Mouse (Mus musculus) midbrain, embryonic 15.5 days (tissue): ENCODE data around the gene Wdr77. TPM values are rescaled to one million over a fixed set of nuclear protein-coding genes. Genes with fewer than 3 reads are reported as not detected.

Source experiments
- ATAC-seq: fragments of 200-750 bp; cut with Nextera tagmentation; replicated peaks from 2 replicates; pipeline ENCODE4 v1.8.0; 2017; ENCODE audit warnings: moderate TSS enrichment
- H3K27ac ChIP-seq: fragments of 300-500 bp; sonication (generic); 2 replicates; pipeline ENCODE4 v1.5.1; 2015; ENCODE audit warnings: mild to moderate bottlenecking, inconsistent platforms
- H3K27me3 ChIP-seq: fragments of 300-500 bp; sonication (generic); replicated peaks from 2 replicates; pipeline ENCODE4 v1.6.1; 2015; ENCODE audit warnings: inconsistent platforms
- H3K36me3 ChIP-seq: fragments of 300-500 bp; sonication (generic); replicated peaks from 2 replicates; pipeline ENCODE4 v1.6.1; 2015; ENCODE audit warnings: inconsistent platforms
- H3K4me1 ChIP-seq: fragments of 300-500 bp; sonication (generic); 2 replicates; pipeline ENCODE4 v1.6.1; 2015; ENCODE audit warnings: inconsistent platforms
- H3K4me2 ChIP-seq: fragments of 300-500 bp; sonication (generic); 2 replicates; pipeline ENCODE4 v1.6.1; 2015; ENCODE audit warnings: inconsistent platforms, mild to moderate bottlenecking, moderate library complexity
- H3K4me3 ChIP-seq: fragments of 300-500 bp; sonication (generic); 2 replicates; pipeline ENCODE4 v1.5.1; 2015; ENCODE audit warnings: mild to moderate bottlenecking, inconsistent platforms
- H3K9ac ChIP-seq: fragments of 300-500 bp; sonication (generic); 2 replicates; pipeline ENCODE4 v1.6.1; 2015; ENCODE audit warnings: mild to moderate bottlenecking, inconsistent platforms
- H3K9me3 ChIP-seq: fragments of 300-500 bp; sonication (generic); 2 replicates; pipeline ENCODE4 v1.6.1; 2016; ENCODE audit warnings: inconsistent platforms
- WGBS: fragments of 180-500 bp; shearing (Covaris S2); methylation state at CpG from one replicate; pipeline ENCODE4 v1.1.7; 2015; ENCODE audit warnings: mixed read lengths; 5-methylcytosine and 5-hydroxymethylcytosine counted together
- polyA plus RNA-seq: library from polyadenylated mRNA; unstranded; fragments of >200 nt; fragmentation: Nextera tagmentation; extraction: Ambion mirVana; gene quantifications from 2 replicates; pipeline ENCODE4 v1.2.1, GENCODE M21; 2015

Gene Wdr77
- polyA plus RNA-seq, 1 experiment from 2014 or later: 101 TPM

DNA sequence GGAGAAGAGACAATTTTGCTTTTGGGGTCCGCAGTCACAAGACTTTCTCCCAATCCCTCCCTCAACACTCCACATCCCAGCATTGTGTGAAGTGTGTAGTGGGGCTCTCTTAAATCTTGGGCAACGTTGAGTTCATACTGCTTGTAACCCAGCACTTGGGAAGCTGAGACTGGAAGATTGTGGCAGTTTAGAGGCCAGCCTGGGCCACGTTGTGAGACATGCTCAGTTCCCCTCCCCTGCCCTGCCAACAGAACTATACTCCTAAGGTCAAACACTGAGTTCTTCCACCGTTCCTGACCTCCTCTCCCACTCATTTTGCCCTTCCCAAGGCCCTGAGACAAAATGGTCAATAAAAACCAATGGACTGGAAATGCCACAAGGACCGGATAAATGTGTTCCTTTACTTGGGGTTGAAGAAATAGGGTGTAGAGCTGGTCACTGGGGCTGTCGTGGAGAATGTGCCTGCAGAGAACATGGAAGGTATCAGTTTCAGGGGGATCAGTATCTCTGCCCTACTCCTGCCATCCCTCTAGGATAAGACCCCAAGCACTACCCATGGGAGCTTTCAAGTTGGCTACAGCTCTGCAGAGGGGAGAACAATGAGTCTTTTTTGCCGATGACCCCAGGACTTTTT lies 31.5 kb upstream of the Wdr77 start:
- H3K9me3 ChIP-seq: no peaks in the 10 kb centered on the region
- H3K4me3 ChIP-seq: no peak overlapping the region
- no peak overlapping the region for H3K27ac ChIP-seq
- H3K9ac ChIP-seq: no peak overlapping the region
- H3K4me1 ChIP-seq: no peaks in the 10 kb centered on the region
- H3K27me3 ChIP-seq: no peaks in the 10 kb centered on the region
- 84% methylated on average over 7 of the region's 7 CpGs for WGBS
- no peaks in the 10 kb centered on the region for H3K36me3 ChIP-seq
- no peak for ATAC-seq
- no peak overlapping the region for H3K4me2 ChIP-seq

DNA sequence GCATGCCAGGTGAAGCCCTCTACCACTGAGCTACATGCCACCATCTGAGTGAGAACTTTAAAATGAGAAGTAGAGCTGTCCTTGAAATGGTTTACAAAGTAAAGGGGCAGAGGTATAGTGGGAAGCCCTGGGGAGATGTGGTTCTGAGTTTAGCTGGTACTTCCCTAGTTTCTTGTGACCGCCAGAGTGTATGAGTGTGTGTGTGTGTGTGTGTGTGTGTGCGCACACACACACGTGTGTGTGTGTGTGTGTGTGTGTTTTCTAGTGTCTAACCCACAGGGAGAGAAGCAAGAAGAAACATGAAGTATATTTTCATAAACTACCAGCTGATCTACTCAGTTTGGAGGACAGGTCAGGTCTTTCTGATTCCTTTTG lies 31.0 kb upstream of the Wdr77 start:
- no peak overlapping the region for H3K4me2 ChIP-seq
- no peak overlapping the region for H3K4me3 ChIP-seq
- no peaks in the 10 kb centered on the region for H3K9me3 ChIP-seq
- no peaks in the 10 kb centered on the region for H3K36me3 ChIP-seq
- no peak overlapping the region for H3K9ac ChIP-seq
- no peaks in the 10 kb centered on the region for H3K4me1 ChIP-seq
- WGBS: 96% methylated on average over 3 of the region's 3 CpGs
- no peaks in the 10 kb centered on the region for H3K27me3 ChIP-seq
- ATAC-seq: no peak
- no peak overlapping the region for H3K27ac ChIP-seq

DNA sequence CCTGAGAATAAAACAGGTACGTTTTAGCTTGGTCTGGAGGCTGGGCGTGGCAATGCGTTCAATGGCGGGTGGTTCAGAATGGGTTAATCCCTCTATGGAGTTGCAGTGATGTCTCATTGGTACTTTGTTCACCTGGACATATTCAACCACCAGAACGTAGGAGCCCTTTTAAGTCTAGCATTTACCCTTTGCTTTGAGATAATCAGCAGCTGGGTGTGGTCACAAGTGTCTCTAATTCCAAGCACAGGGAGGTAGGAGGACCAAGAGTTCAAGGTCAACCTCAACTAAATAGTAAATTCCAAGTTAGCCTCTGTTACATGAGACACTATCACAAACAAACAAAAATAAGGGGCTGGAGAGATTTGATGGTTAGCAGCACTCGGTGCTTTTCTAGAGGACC lies 30.4 kb upstream of the Wdr77 start:
- H3K27me3 ChIP-seq: no peaks in the 10 kb centered on the region
- no peak overlapping the region for H3K27ac ChIP-seq
- H3K4me1 ChIP-seq: no peaks in the 10 kb centered on the region
- no peaks in the 10 kb centered on the region for H3K9me3 ChIP-seq
- 93% methylated on average over 6 of the region's 6 CpGs for WGBS
- H3K9ac ChIP-seq: no peak overlapping the region
- H3K4me3 ChIP-seq: no peak overlapping the region
- no peak overlapping the region for H3K4me2 ChIP-seq
- no peak for ATAC-seq
- H3K36me3 ChIP-seq: no peaks in the 10 kb centered on the region

DNA sequence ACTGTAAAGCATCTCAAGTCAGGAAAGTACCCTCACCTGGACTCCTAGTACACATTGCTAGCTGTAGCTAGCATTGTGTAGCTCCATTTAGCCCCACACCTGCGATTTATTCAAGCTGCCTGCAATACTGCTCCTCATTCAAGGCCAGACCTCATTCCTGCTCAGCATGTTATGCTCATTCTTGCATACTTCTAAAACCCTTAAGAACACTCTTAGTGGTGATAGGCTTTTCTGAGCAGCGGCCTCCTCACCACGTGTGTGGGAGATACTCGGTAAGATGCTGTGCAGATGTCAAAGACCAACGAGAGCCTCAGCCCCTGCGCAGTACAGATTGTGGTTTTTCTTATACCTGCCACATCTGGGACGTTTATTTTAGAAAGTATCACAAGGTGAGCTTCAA lies 29.3 kb upstream of the Wdr77 start:
- no peak overlapping the region for H3K9ac ChIP-seq
- WGBS: 84% methylated on average over 7 of the region's 7 CpGs
- H3K27ac ChIP-seq: no peak overlapping the region
- no peaks in the 10 kb centered on the region for H3K4me1 ChIP-seq
- H3K9me3 ChIP-seq: no peaks in the 10 kb centered on the region
- no peak overlapping the region for H3K4me2 ChIP-seq
- no peaks in the 10 kb centered on the region for H3K27me3 ChIP-seq
- H3K4me3 ChIP-seq: no peak overlapping the region
- H3K36me3 ChIP-seq: no peaks in the 10 kb centered on the region
- ATAC-seq: no peak

DNA sequence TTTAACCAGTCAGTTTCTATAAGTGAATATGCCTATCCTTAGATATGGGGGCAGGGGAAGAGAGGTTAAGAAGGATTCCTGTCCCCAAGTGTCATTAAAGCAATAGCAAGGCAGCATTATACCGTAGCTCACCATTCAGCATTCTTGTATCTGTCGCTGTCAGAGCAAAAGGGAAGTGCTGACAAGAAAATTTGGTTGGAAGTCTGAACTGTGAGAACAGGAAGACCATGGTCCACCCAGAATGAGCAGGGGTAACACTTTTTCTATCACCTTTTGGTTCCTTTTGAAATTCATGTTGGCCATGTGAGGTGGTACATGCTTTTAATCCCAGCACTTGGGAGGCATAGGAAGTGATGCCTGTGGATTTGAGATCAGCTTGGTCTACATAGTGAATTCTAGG lies 28.1 kb upstream of the Wdr77 start:
- no peak overlapping the region for H3K4me3 ChIP-seq
- no peak overlapping the region for H3K9ac ChIP-seq
- 96% methylated on average over 2 of the region's 2 CpGs for WGBS
- H3K4me2 ChIP-seq: no peak overlapping the region
- no peaks in the 10 kb centered on the region for H3K27me3 ChIP-seq
- ATAC-seq: no peak
- H3K9me3 ChIP-seq: no peaks in the 10 kb centered on the region
- H3K36me3 ChIP-seq: no peaks in the 10 kb centered on the region
- H3K4me1 ChIP-seq: no peaks in the 10 kb centered on the region
- H3K27ac ChIP-seq: no peak overlapping the region

DNA sequence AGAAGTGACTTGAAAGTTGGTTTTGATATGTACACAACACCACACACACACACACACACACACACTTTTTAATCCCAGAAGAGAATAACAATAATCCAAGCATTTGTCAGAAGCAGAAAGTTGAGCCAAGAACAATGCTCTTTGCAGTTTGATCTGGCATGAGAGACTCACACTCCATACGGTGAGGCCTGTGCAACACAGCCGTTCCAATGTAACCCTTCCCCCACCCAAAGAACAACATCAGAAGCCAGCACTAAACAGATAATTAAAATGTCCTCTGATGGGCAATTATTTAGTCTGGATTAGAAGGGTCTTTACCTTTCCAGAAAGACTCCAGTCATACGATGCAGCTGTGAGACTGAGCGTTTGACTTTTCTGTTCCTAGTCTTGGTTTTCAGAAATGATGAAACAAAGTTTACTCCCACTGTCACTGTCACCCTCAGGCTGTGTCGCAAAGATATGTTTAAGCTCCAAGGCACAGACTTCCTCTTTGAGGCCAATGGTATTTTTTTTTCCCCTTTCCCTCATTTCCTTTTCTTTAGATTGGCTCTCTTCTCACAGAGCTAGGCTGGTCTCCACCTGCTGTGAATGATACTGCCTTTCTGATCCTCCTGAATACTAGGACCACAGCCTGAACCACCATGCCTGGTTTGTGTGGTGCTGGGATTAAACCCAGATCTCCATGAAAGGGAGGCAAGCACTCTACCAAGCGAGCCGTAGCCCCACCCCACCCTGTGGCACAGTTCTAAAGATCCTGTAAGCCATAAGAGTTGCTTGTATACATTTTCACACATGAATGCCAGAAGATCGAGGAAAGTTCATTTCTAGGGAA lies 26.7 kb upstream of the Wdr77 start, which contains the start of gene I830077J02Rik:
TSS of gene I830077J02Rik (minus strand) at position 425 of the 832 bp plus-strand sequence.
- no peaks in the 10 kb centered on the region for H3K4me1 ChIP-seq
- H3K9me3 ChIP-seq: no peaks in the 10 kb centered on the region
- 89% methylated on average over 8 of the region's 8 CpGs for whole genome bisulfite sequencing
- H3K27ac ChIP-seq: no peak within 1 kb of the TSS
- no peak within 1 kb of the TSS for H3K4me2 ChIP-seq
- H3K9ac ChIP-seq: no peak within 1 kb of the TSS
- H3K27me3 ChIP-seq: no peaks in the 10 kb centered on the region
- no peak within 1 kb of the TSS for H3K4me3 ChIP-seq
- H3K36me3 ChIP-seq: no peaks in the 10 kb centered on the region
- no peak for ATAC-seq

DNA sequence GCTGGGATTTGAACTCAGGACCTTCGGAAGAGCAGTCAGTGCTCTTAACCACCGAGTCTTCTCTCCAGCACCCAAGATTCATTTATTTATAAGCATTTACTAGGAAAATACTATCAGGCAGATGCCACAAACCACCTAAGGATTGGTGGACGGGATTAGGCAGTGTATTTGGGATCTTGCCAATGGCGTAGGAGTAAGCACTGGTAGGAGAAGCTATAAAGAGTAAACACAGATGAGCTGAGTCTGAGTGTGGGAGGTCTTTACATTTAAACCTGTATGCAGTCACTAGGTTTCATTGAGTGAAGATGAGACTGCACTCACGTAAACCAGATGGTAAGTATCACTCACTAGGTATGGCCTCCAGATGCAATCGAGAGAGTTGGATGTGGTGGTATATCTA lies 25.2 kb upstream of the Wdr77 start:
- no peak overlapping the region for H3K27ac ChIP-seq
- no peak overlapping the region for H3K9ac ChIP-seq
- no peaks in the 10 kb centered on the region for H3K9me3 ChIP-seq
- no peak overlapping the region for H3K4me2 ChIP-seq
- no peak for ATAC-seq
- no peaks in the 10 kb centered on the region for H3K4me1 ChIP-seq
- H3K36me3 ChIP-seq: 0 out of 2 replicates have a peak, but pooled peaks cover 3% of the 10 kb centered on the region
- no peak overlapping the region for H3K4me3 ChIP-seq
- 96% methylated on average over 6 of the region's 6 CpGs for WGBS
- H3K27me3 ChIP-seq: no peaks in the 10 kb centered on the region

DNA sequence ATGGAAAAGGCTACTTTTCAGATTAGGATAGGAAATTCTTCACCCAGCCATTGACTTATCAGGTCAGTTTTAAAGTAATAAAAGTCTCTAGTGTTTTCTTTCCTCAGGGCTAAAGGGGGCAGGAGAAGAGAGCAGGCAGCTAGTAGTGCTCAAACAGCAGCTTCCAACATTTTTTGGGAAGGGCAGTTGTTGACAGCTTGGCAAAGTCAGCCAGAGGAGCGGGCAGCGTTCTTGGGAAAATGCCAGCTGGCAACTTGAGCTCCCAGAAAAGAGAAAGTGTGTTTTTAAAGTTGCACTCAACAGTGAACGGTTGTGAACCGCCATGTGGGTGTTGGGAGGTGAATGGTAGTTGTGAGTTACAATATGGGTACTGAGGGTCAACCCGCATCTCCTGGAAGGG lies 24.1 kb upstream of the Wdr77 start:
- H3K36me3 ChIP-seq: 0 out of 2 replicates have a peak, but pooled peaks cover 3% of the 10 kb centered on the region
- no peak overlapping the region for H3K27ac ChIP-seq
- H3K9ac ChIP-seq: no peak overlapping the region
- no peaks in the 10 kb centered on the region for H3K4me1 ChIP-seq
- no peaks in the 10 kb centered on the region for H3K9me3 ChIP-seq
- no peaks in the 10 kb centered on the region for H3K27me3 ChIP-seq
- 85% methylated on average over 5 of the region's 5 CpGs for WGBS
- no peak for ATAC-seq
- H3K4me3 ChIP-seq: no peak overlapping the region
- no peak overlapping the region for H3K4me2 ChIP-seq

DNA sequence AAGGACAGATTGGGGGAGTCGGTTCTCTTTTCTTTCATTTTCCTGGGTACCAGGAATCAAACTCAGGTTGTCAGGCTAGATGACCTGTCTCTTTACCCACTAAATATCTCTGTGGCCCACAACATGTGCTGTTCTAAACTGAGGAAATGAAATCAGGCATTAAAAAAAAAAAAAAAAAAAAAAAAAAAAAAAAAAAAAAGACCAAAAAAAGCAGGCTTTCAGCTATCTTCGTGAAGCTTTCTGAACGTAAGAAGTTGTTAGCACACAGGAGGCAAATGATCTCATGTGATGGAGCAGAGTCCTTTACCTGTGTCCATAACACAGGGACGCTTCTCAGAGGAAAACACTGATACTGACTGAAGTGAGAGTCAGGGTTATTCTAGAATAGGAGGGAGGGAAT lies 23.1 kb upstream of the Wdr77 start:
- 96% methylated on average over 4 of the region's 4 CpGs for WGBS
- Histone ChIP-seq H3K4me1 (no peaks in the 10 kb centered on the region), H3K9me3 (no peaks in the 10 kb centered on the region), H3K27ac (no peak overlapping the region), H3K4me3 (no peak overlapping the region), H3K4me2 (no peak overlapping the region), H3K9ac (no peak overlapping the region), H3K27me3 (no peaks in the 10 kb centered on the region), H3K36me3 (peaks cover 9% of the 10 kb centered on the region; the same call in 1 of the 2 replicates)
- ATAC-seq: no peak

DNA sequence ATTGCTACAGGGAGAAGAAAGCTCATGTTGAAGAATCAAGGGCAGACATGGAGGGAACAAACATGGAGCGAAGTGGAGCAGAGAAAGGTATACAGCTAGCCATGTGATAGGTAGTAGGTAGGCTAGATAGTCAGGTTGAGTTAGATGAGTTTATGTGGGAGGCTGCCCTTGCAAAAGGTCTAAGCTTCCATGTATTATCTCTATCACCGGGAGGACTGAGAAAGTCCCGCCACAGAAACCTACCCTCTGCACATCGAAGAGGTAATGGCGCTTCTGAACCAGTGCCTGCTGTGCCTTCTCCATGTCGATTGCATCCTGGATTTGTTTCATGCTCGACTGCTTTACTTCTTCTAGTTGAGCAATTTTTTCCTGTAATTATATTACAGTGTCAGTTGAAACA lies 7.8 kb upstream of the Wdr77 start:
- Histone ChIP-seq H3K4me3 (no peak overlapping the region), H3K4me2 (no peak overlapping the region), H3K27ac (no peak overlapping the region), H3K4me1 (0 out of 2 replicates have a peak, but pooled peaks cover 2% of the 10 kb centered on the region), H3K9ac (no peak overlapping the region), H3K36me3 (peaks cover 57% of the 10 kb centered on the region), H3K9me3 (no peaks in the 10 kb centered on the region), H3K27me3 (no peaks in the 10 kb centered on the region)
- WGBS: 94% methylated on average over 7 of the region's 7 CpGs
- ATAC-seq: no peak

DNA sequence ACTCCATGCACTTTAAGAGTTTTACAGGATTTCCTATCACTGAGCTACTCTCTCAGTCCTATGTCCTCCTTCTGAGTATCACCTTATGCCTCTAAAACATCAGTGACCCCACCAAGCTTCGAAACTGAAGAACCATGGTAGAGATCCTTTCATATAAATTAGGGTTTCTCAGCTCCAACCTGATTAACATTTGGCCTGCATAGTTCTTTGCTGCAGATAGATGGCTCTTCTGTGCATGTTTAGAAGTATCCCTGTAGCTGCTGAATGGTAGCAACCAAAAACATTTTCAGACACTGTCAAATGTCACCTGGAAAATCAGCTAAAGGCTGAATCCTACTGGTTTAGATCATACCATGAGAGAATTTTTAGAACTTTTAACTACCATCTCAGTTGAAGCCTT lies 1.9 kb upstream of the Wdr77 start:
- H3K4me3 ChIP-seq: no peak overlapping the region; the same call in 1 of the 2 replicates
- peaks cover 29% of the 10 kb centered on the region for H3K36me3 ChIP-seq
- 91% methylated on average over 1 of the region's 1 CpGs for WGBS
- H3K9ac ChIP-seq: no peak overlapping the region
- H3K4me1 ChIP-seq: peaks cover 39% of the 10 kb centered on the region
- H3K27me3 ChIP-seq: no peaks in the 10 kb centered on the region
- peak overlapping the region; percentile 71 for H3K4me2 ChIP-seq
- H3K9me3 ChIP-seq: no peaks in the 10 kb centered on the region
- H3K27ac ChIP-seq: no peak overlapping the region
- no peak for ATAC-seq

DNA sequence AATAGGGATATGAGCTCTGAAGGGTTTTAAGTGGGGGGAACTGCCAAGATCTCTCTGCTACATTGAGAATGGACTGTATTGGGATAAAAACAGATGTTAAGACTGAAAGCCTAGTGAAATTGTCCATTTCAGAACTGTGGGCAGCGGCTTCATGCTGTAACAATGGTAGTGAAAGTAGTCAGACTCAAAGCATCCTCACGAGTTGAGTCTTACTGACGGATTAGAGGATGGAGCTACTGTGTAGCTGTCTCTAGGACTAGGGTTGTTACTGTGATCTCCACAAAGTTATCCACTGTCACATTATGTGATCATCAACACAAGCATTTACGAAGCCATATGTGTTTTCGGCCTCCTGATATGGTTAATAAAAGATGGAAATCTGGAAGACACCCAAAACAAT lies 965 bp upstream of the Wdr77 start:
- Histone ChIP-seq H3K4me3 (peak overlapping the region; percentile 87), H3K27ac (no peak overlapping the region)
- 36% methylated on average over 5 of the region's 5 CpGs for WGBS

DNA sequence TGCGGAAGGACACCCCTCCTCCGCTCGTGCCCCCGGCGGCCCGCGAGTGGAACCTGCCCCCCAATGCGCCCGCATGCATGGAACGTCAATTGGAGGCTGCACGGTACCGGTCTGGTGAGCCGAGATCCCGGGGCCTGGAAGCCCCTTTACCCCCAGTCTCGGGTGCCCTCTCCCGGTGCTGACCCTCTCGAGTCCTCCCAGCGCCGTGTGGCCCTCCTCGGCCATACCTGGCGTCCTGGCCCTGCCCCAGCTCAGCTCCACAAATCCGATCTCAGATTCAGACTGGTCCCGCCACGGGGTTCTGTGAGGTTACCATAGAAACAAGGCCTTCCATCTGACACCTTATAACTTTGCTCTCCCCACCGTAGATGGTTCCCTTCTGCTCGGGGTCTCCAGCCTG lies 416 bp downstream of the Wdr77 start:
- Histone ChIP-seq H3K27ac (peak overlapping the region; percentile 79), H3K9ac (peak overlapping the region; percentile 94), H3K9me3 (no peaks in the 10 kb centered on the region), H3K4me2 (peak overlapping the region; percentile 73), H3K4me1 (peaks cover 39% of the 10 kb centered on the region), H3K36me3 (peaks cover 38% of the 10 kb centered on the region), H3K27me3 (no peaks in the 10 kb centered on the region), H3K4me3 (peak overlapping the region; percentile 87)
- whole genome bisulfite sequencing: under 1% methylated on average over 26 of the region's 26 CpGs
- ATAC-seq: peak; percentile 85

More for the DNA sequence above, 965 bp upstream of the Wdr77 start:
- no peak for ATAC-seq
- no peaks in the 10 kb centered on the region for H3K27me3 ChIP-seq
- peak overlapping the region; percentile 71 for H3K4me2 ChIP-seq
- peaks cover 39% of the 10 kb centered on the region for H3K4me1 ChIP-seq
- H3K9ac ChIP-seq: peak overlapping the region; percentile 98
- peaks cover 29% of the 10 kb centered on the region for H3K36me3 ChIP-seq
- H3K9me3 ChIP-seq: no peaks in the 10 kb centered on the region
